Mouse (Mus musculus) limb, embryonic 15.5 days (tissue): ENCODE results near the gene Cnot8. TPM values are rescaled to one million over a fixed set of nuclear protein-coding genes. Genes with fewer than 3 reads are reported as not detected.
"Not testable (repeated sequence)": the region's sequence is repeated elsewhere in the genome, so short reads cannot be mapped to it uniquely, and the experiment has no call there.

Experiments
- ATAC-seq: fragments of 200-750 bp; cut with Nextera tagmentation; 2 replicates; pipeline ENCODE4 v1.8.0; 2017; ENCODE audit warnings: low read depth, moderate TSS enrichment; ENCODE audit not compliant: insufficient number of reproducible peaks, low FRiP score, low TSS enrichment
- H3K27ac ChIP-seq: fragments of 300-500 bp; sonication (generic); 2 replicates; pipeline ENCODE4 v1.5.1; 2015; ENCODE audit warnings: moderate library complexity, mild to moderate bottlenecking, inconsistent platforms
- H3K27me3 ChIP-seq: fragments of 300-500 bp; sonication (generic); 2 replicates; pipeline ENCODE4 v1.6.1; 2015; ENCODE audit warnings: inconsistent platforms
- H3K36me3 ChIP-seq: fragments of 300-500 bp; sonication (generic); 2 replicates; pipeline ENCODE4 v1.6.1; 2015; ENCODE audit warnings: inconsistent platforms
- H3K4me1 ChIP-seq: fragments of 300-500 bp; sonication (generic); 2 replicates; pipeline ENCODE4 v1.6.1; 2015; ENCODE audit warnings: inconsistent platforms
- H3K4me2 ChIP-seq: fragments of 300-500 bp; sonication (generic); 2 replicates; pipeline ENCODE4 v1.6.1; 2015; ENCODE audit warnings: mild to moderate bottlenecking, inconsistent platforms
- H3K4me3 ChIP-seq: fragments of 300-500 bp; sonication (generic); 2 replicates; pipeline ENCODE4 v1.5.1; 2015; ENCODE audit warnings: mild to moderate bottlenecking, inconsistent platforms
- H3K9ac ChIP-seq: fragments of 300-500 bp; sonication (generic); 2 replicates; pipeline ENCODE4 v1.6.1; 2015; ENCODE audit warnings: inconsistent platforms
- H3K9me3 ChIP-seq: fragments of 300-500 bp; sonication (generic); 2 replicates; pipeline ENCODE4 v1.6.1; 2016; ENCODE audit warnings: inconsistent platforms
- WGBS: fragments of 180-500 bp; shearing (Covaris S2); methylation state at CpG from one replicate; pipeline ENCODE4 v1.1.7; 2015; 5-methylcytosine and 5-hydroxymethylcytosine counted together
- polyA plus RNA-seq: library from polyadenylated mRNA; unstranded; fragments of >200 nt; fragmentation: Nextera tagmentation; extraction: Ambion mirVana; gene quantifications from 2 replicates; pipeline ENCODE4 v1.2.1, GENCODE M21; 2015

Gene Cnot8
- polyA plus RNA-seq, 1 experiment from 2014 or later = 90.9 TPM

DNA sequence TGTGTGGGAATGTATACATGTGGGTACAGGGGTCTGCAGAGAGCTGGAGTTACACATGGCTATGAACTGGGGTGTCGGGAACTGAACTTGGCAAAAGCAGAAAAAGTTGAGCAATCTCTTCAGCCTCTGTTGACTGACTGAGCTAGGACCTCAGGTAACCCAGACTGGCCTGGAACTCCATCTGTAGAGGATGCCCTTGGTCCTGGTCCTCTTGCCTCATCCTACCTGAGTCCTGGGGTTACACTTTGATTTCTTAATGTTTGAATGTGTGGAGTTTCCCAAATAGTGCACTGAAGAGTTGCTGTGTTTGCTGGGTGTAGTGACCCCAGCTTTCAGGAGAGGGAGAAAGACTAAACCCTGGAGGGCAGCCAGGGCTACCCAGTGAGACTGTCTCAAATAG is 8.4 kb upstream of the Cnot8 start:
- no peak overlapping the region for H3K9ac ChIP-seq

DNA sequence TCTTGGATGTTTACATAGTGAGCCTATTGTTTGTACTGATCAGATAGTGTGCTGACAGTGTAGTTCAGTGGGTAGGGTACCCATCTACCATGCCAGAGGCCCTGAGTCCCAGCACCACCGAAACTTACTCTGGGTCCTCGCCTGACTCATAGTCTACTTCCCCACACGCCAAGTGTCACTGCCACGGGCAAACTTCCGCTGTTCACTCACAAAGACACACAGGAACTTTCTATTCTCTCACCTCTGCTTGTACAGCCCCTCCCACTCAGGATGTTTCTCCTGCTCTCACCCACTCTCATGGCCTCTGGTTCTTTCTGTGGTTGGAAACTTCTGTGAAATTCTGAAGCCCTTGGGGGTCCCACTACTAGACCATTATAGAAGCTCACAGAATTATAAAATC is 7.8 kb upstream of the Cnot8 start:
- 83% methylated on average over 5 of the region's 5 CpGs for WGBS
- Histone ChIP-seq H3K4me2 (no peak overlapping the region), H3K27ac (no peak overlapping the region), H3K4me3 (no peak overlapping the region), H3K4me1 (peaks cover 22% of the 10 kb centered on the region), H3K27me3 (no peaks in the 10 kb centered on the region), H3K36me3 (no peaks in the 10 kb centered on the region), H3K9me3 (no peaks in the 10 kb centered on the region), H3K9ac (no peak overlapping the region)
- no peak for ATAC-seq

More for the DNA sequence above, 8.4 kb upstream of the Cnot8 start:
- no peak overlapping the region for H3K27ac ChIP-seq
- H3K36me3 ChIP-seq = no peaks in the 10 kb centered on the region
- WGBS = 88% methylated on average over 1 of the region's 1 CpGs
- H3K4me2 ChIP-seq = no peak overlapping the region
- ATAC-seq = no peak
- H3K4me1 ChIP-seq = peaks cover 22% of the 10 kb centered on the region
- H3K9me3 ChIP-seq = no peaks in the 10 kb centered on the region
- no peaks in the 10 kb centered on the region for H3K27me3 ChIP-seq
- H3K4me3 ChIP-seq = no peak overlapping the region

DNA sequence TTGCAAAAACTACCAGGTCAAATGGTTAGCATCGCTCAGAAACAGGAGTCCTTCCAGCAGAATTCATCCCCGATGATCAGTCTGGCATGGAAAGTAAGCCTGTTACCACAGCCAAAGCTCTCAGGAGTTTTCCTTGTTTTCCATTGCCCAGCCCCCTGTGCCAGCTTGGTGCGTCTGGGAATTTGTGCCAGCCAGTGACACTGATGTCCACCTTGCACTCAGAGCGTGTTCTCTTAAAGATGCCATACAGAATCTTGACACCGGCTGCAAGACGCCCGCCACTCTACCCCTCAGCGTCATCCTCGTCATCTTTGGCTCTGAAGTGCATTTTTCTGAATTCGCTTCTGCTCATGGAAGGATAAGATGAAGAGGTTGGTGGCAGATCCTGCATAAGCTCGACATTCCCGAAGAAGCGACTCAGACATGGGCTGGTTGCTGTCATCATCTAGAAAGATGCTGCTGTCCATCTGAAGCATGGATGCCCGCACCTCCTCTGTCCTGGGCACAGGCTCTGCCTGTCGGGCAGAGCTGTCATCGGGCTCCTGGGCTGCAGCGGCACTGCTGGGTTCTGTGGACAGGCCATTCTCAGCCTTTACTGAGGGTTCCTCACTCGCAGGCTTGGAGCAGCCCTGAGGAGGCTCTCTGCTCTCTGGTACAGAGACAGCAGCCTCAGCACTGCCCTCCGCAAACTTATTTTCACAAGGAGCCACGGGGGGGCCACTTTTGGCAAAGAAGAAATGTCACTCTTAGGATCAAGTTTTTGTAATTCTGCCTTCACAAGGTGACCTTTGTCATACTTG is 6.9 kb upstream of the Cnot8 start:
- peak overlapping the region; percentile 77 for H3K4me2 ChIP-seq
- peaks cover 22% of the 10 kb centered on the region for H3K4me1 ChIP-seq
- no peak overlapping the region for H3K27ac ChIP-seq
- WGBS = 51% methylated on average over 20 of the region's 20 CpGs
- peak overlapping the region; percentile 36 for H3K4me3 ChIP-seq
- no peak overlapping the region for H3K9ac ChIP-seq
- no peaks in the 10 kb centered on the region for H3K27me3 ChIP-seq
- ATAC-seq = no peak
- no peaks in the 10 kb centered on the region for H3K36me3 ChIP-seq
- H3K9me3 ChIP-seq = no peaks in the 10 kb centered on the region

DNA sequence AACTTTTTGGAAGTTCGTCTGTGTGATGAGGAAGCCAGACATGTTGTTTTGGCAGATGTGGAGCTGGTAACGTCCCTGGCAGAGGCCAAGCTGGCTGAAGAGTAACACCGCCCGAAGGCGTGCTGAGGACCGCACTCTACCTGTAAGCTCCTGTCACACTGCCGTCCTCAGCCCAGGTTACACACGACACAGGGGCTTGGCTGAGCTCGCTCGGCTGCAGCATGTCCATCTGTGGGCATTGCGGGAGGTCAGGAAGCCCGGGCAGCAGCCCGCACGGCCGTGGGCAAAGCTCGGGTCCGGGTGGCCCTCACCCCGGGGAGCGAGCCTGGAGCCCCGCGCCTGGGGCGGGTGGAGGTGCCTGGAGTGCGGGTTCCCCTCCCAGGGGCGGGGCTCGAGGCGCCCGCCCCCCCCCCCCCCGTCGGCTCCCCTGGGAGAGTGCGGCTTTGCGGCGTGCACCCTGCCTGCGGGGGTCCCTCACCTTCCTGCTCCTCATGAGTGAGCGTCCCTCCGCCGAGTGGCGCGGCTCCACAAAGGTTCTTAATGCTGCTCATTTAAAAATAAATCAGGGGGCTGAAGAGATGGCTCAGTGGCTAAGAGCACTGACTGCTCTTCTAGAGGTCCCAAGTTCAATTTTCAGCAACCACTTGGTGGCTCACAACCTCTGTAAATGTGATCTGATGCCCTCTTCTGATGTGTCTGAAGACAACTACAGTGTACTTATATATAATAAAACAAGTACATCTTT is 6.2 kb upstream of the Cnot8 start:
- WGBS = 1% methylated on average over 32 of the region's 38 CpGs
- 0 out of 2 replicates have a peak, but pooled peaks have one; percentile 52 for ATAC-seq
- Histone ChIP-seq H3K9me3 (no peaks in the 10 kb centered on the region), H3K36me3 (no peaks in the 10 kb centered on the region), H3K4me1 (peaks cover 21% of the 10 kb centered on the region), H3K9ac (0 out of 2 replicates have a peak overlapping the region, but pooled peaks have one; percentile 7), H3K27ac (no peak overlapping the region), H3K27me3 (no peaks in the 10 kb centered on the region), H3K4me3 (peak overlapping the region; percentile 36), H3K4me2 (peak overlapping the region; percentile 77)

DNA sequence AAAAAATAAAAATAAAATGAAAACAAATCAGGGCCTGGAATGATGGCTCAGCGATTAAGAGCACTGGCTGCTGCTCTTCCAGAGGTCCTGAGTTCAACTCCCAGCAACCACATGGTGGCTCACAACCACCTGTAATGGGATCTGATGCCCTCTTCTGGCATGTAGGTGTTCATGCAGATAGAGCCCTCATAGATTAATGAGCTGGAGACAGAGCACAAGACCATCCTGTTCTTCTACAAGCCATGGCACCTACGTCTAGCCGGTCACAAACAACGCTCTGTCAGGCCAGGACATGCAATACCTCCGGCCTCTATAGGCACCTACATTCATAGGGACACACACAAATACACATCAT is 5.6 kb upstream of the Cnot8 start:
- H3K36me3 ChIP-seq, H3K9ac ChIP-seq, H3K27ac ChIP-seq, H3K9me3 ChIP-seq, H3K27me3 ChIP-seq, ATAC-seq: not testable (repeated sequence)
- 67% methylated on average over 5 of the region's 5 CpGs for whole genome bisulfite sequencing
- H3K4me2 ChIP-seq = peak overlapping the region; percentile 77; the same call in 1 of the 2 replicates
- H3K4me3 ChIP-seq = peak overlapping the region; percentile 36
- peaks cover 22% of the 10 kb centered on the region for H3K4me1 ChIP-seq

DNA sequence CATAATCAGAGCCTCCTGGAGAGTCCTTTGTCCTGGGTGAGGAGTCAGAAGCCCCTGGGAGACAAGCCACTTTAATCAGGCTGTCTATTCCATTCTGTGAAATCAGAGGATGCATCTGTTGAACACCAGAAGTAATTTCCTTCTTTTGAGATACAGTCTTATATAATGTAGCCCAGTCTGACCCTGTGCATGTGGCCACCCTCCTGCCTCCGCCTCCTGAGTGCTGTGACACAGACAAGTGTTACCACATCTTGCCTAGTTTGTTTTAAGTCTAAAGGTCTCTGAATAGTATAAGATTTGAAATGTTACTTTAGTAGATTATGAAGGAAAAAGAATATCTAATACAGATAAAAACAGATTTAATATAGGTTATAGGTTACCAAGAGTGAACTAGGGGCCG is 3.9 kb upstream of the Cnot8 start:
- no peak overlapping the region for H3K4me3 ChIP-seq
- H3K4me2 ChIP-seq = no peak overlapping the region
- no peaks in the 10 kb centered on the region for H3K9me3 ChIP-seq
- H3K4me1 ChIP-seq = peaks cover 23% of the 10 kb centered on the region
- H3K27me3 ChIP-seq = no peaks in the 10 kb centered on the region
- H3K36me3 ChIP-seq = no peaks in the 10 kb centered on the region
- WGBS = 85% methylated on average over 2 of the region's 2 CpGs
- H3K9ac ChIP-seq = no peak overlapping the region
- ATAC-seq = no peak
- no peak overlapping the region for H3K27ac ChIP-seq

DNA sequence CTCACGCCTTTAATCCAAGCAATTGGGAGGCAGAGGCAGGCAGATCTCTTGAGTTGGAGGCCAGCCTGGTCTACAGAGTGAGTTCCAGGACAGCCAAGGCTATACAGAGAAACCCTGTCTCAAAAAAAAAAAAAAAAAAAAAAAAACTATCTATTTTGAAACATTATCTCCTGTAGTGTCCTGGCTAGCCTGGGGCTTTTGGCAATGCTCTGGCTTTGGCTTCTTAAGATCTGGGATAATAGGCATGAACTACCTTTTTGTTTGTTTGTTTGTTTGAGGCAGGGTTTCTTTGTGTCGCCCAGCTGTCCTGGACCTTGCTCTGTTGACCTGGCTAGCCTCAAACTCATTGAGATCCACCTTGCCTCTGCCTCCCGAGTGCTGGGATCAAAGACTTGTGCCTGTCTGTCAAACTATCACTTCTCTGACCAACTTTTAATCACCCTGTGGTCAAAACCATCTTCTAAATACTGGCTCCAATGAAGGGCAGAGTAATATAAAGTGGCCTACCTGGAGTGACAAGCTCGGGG is 2.7 kb upstream of the Cnot8 start:
- H3K4me2 ChIP-seq = no peak overlapping the region
- no peak for ATAC-seq
- H3K9ac ChIP-seq = no peak overlapping the region
- H3K36me3 ChIP-seq = no peaks in the 10 kb centered on the region
- H3K27me3 ChIP-seq = no peaks in the 10 kb centered on the region
- no peak overlapping the region for H3K4me3 ChIP-seq
- H3K9me3 ChIP-seq = no peaks in the 10 kb centered on the region
- 78% methylated on average over 4 of the region's 4 CpGs for WGBS
- no peak overlapping the region for H3K27ac ChIP-seq
- H3K4me1 ChIP-seq = peaks cover 28% of the 10 kb centered on the region

DNA sequence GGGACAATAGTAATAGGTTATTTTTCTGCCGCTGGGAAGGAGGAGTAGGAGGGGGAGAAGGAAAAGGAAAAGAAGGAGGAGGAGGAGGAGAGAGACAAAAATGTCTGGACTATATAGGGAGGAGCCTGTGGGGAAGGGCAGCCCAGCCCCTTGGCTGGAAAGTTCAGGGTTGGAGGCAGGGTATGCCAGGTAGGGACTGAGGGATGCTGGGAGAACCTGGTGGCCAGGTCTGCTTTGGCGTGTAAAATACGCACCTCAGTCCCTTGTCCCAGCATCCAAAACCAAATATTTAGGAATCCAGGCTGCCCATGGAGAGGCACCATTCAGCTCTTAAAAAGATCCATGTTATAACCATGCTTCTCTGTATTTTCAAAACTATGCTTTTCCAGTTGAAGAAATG is 1.8 kb upstream of the Cnot8 start:
- H3K27ac ChIP-seq = no peak overlapping the region
- ATAC-seq = no peak
- WGBS = 74% methylated on average over 3 of the region's 3 CpGs

DNA sequence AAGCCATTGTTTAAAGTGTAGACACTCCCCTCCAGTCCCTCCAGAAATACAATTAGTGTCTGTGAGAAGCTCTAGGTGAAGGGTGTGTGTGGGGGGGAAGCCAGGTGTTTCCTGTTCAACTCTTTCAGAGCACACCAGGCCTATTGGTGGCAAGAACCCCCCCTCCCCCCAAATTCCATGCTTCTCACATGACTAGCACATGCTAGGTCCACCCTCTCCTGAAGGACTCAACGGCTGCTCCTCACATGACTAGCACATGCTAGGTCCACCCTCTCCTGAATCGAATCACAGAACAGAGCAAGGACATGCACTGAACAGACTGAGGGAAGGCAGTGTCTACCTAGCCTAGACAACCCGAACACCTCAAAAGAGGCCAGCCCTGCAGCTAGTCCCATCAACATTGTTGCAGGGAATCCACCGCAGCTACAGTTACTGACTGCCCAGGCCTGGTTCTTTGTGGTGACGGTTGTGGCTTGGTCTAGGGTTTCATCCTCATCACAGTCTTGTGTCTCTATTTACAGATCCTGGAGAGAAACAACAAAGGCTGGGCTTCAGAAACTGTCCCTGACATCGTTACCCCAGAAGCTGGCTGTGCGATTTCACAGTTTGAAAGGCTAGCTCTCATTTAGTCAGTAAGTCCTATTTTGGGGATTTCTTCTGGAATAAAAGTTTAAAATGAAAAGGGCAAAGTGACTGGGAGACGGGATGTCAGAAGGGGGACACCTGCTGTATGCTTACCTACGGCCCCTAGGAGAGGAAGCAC is 1.2 kb upstream of the Cnot8 start:
- Histone ChIP-seq H3K9ac (0 out of 2 replicates have a peak overlapping the region, but pooled peaks have one; percentile 38), H3K9me3 (no peaks in the 10 kb centered on the region), H3K4me2 (peak overlapping the region; percentile 57), H3K4me1 (peaks cover 25% of the 10 kb centered on the region), H3K27ac (peak overlapping the region; percentile 91; the same call in 1 of the 2 replicates), H3K27me3 (no peaks in the 10 kb centered on the region), H3K4me3 (peak overlapping the region; percentile 64; the same call in 1 of the 2 replicates), H3K36me3 (no peaks in the 10 kb centered on the region)
- ATAC-seq = no peak
- WGBS = 86% methylated on average over 9 of the region's 9 CpGs

More for the DNA sequence above, 1.8 kb upstream of the Cnot8 start:
- Histone ChIP-seq H3K4me3 (no peak overlapping the region), H3K4me1 (peaks cover 27% of the 10 kb centered on the region), H3K27me3 (no peaks in the 10 kb centered on the region), H3K9ac (no peak overlapping the region), H3K4me2 (no peak overlapping the region), H3K9me3 (no peaks in the 10 kb centered on the region), H3K36me3 (no peaks in the 10 kb centered on the region)

DNA sequence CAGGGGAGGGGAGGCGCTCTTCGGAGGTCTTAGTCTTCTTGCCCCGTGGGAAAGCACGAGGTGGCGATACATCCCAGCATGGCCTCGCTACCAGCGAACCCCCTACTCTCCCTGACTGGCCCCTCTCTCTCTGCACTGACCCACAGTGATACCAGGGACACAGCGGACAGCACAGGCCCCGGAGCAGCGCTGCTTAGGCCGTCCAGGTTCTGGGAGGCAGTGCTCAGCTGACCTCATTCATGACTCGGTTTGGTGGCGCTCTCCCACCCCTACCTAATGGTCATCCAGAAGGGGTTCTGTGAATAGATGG is 654 bp upstream of the Cnot8 start:
- Histone ChIP-seq H3K9me3 (no peaks in the 10 kb centered on the region), H3K4me3 (peak overlapping the region; percentile 64), H3K27me3 (no peaks in the 10 kb centered on the region), H3K4me2 (peak overlapping the region; percentile 57), H3K4me1 (peaks cover 24% of the 10 kb centered on the region), H3K36me3 (no peaks in the 10 kb centered on the region), H3K9ac (peak overlapping the region; percentile 38; the same call in 1 of the 2 replicates), H3K27ac (peak overlapping the region; percentile 91)
- peak; percentile 27; the same call in 1 of the 2 replicates for ATAC-seq
- 47% methylated on average over 13 of the region's 13 CpGs for WGBS

DNA sequence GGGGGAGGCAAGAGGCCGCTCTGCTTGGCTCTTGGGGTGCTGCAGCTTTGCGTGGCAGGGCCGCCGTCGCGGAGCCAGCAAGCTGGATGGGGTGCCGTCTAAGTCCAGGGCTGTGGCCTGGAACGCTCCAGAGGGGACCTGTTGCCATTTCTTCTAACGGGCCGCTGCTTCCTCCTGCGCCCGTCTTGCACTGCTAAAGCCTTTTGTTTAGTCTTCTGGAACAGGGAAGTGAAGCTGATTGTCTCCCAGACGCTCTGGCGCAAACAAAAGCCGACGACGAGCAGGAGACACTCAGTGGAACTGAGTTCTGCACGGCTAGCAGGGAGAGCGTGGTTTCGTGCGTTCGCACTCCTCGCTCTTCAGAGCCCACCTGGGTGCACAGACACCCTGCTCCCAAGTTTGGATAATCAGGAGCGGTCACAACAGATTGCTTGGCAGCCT is 418 bp downstream of the Cnot8 start:
- H3K9me3 ChIP-seq = no peaks in the 10 kb centered on the region
- peak overlapping the region; percentile 64 for H3K4me3 ChIP-seq
- no peaks in the 10 kb centered on the region for H3K27me3 ChIP-seq
- H3K4me1 ChIP-seq = peaks cover 24% of the 10 kb centered on the region
- peak overlapping the region; percentile 91 for H3K27ac ChIP-seq
- H3K9ac ChIP-seq = peak overlapping the region; percentile 72
- peak overlapping the region; percentile 62 for H3K4me2 ChIP-seq
- peaks cover under 1% of the 10 kb centered on the region; the same call in 1 of the 2 replicates for H3K36me3 ChIP-seq
- under 1% methylated on average over 24 of the region's 24 CpGs for WGBS
- 0 out of 2 replicates have a peak, but pooled peaks have one; percentile 6 for ATAC-seq
